Mouse (Mus musculus) lung, postnatal 36 days (tissue): Measurements from ENCODE around the gene Tanc1.
"Not testable (repeated sequence)": the region's sequence is repeated elsewhere in the genome, so short reads cannot be mapped to it uniquely, and the experiment has no call there.

ENCODE experiments used
- DNase-seq: peaks from one replicate; pipeline ENCODE4 v3.0.0; 2022; ENCODE audit warnings: mixed read lengths

The Tanc1 gene

DNA sequence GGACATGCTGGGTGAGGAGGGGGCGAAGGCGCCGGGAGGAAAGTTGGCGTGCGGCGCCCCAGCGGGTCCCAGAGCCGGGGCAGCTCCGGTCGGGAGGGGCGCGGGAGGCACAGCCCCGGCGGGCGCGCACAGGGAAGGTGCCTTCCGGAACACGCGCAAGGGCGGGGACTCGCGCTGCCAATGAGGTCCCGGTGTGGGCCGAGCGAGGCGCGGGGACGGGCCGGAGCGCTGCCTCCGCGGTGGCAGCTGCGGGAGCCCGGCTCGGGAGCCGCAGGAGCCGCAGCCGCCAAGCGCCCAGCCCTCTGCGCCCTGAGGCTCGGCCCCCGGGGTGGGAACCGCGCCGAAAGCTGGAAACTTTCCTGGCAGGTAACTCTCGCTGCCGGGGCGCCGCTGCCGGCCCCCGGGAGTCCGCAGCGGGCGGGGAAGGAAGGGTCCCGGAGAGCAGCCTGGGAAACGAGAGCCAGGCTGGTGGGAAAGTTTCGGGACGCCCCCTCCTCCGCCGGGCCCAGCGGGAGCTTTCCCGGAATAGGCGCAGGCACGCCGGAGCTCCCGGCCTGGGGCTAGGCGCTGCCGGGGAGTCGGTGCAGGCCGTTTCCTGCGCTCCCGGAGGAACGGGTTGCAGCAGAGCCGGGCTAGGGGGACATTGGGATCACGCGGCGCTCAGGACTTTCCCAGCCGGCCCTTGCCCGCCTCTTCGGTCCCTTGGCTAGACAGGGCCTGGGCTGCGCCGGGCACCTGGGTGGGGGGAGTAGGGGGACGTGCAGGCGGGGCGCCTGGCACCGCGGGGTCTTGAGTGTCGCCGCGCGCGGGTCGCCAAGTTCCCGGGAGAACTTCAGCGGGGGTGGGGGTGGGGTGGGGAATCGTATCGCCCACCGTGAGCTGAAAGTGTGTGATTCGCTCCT lies at the start of gene Tanc1:
Tanc1 (plus strand) TSS at position 212 of the 902 bp plus-strand sequence.
- peak; percentile 94 for DNase-seq

DNA sequence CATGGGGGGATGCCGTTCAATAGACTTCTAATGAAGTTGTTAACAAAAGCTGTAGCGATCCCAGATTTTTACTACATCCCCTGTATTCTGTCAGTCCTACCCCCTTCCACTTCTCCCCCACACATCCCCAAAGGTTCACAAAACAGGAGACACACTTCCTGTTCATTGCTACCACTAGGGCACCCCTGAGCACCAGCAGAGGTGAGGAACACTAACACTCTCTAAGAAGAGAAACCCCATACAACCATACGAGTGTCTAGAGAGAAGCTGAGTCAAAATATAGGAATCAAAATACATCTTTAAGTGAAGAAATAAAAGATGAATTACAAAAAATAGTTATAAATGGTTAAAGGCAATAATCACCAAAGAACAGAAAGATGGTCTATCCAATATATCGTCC lies 49.6 kb upstream of the Tanc1 start:
- DNase-seq, result no peak

DNA sequence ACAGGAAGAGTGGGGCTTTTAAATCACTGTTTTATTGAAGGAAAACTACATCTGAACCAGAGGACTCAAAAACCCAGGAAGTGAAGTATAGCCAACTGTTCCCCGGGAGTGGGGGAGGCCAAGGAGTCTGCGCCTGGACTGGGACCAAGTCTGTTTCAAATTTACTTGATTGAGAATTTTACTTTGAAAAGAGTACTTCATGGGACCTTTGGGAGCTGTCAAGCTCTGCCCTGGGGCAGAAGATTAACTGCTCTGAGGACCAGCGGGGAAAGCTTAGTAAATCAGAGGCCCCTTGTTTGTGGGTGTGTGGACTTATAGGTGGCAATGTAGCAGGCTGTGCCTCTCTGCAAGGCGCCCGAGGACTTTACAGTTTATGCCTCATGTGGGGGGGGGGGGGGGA lies 49.1 kb upstream of the Tanc1 start:
- no peak for DNase-seq

DNA sequence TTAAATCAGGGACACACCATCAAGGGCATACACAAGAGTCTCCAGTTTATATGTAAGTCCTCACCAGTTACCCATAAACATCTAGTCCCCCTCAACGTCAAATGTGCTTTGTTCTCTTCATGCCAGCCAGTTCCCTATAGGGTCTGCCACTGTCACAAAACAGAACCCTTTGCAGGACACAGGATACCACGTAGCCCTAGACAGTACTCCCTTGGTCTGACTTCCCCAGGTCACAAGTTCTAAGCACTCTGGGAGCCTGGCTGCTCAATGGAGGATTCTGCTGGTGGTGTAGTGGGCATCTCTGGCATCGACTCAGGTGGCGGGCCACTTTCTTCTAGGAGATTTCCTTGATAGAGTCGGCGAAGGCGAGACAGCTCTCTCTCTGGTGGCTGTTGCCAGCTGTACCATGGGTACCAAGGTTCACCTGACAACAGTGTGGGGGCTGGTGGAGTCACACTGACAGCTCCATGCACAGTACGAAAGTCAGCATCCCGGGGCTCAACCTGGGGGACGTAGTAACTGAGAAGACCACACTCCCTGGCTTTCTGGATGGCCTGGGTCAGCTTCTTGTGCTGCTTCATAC lies 47.7 kb upstream of the Tanc1 start:
- DNase-seq, result not testable (repeated sequence)

DNA sequence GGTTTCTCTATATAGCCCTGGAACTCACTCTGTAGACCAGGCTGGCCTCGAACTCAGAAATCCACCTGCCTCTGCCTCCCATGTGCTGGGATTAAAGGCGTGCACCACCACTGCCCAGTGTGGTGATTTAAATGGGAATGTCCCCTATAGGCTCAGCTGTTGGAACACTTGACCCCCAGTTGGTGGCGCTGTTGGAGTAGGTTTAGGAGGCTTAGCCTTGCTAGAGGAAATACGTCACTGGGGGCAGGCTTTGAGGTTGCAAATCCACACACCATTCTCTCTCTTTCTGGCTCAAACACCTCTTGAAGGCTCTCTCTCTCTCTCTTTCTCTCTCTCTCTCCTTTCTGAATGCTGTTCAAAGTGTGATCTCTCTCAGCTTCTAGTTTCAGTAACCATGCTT lies 46.9 kb upstream of the Tanc1 start:
- DNase-seq, result no peak

DNA sequence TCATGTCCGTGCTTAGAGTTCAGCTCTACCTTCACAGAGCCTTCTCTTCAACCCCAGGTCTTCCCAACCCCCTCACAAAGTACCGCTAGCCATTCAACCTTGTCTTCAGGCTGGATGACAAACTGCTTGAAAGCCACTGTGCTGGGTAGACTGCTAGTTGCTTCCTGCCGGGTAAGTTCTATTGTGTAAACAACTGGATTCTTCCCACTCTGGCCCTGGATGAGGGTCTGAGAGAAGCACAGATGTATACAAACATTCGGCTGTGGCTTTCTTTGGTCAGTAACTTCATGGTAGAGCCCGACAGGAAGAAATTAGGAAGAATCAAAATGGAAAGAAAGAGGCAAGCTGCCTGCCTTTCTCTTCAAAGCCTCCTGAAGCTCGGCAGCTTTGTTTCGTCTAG lies 30.9 kb upstream of the Tanc1 start:
- no peak for DNase-seq

DNA sequence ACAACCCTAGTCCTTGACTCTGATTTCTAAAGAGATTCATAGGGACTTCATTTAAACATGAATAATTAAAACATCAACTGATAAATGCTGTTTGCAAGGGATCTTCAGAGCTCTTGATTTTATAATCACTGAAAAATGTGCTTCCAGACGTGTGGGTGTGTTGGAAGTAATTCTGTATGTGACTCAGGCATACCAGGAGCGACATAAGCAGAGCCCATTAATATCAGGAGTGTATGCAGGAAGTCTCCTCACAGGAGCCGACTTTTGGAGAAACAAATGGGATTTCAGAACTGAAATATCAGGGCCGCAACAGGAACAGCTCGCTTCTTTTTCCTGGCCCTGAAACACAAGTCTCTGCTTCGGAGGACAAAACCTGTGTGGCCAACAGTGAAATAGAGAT lies 27.9 kb upstream of the Tanc1 start:
- DNase-seq, result no peak

DNA sequence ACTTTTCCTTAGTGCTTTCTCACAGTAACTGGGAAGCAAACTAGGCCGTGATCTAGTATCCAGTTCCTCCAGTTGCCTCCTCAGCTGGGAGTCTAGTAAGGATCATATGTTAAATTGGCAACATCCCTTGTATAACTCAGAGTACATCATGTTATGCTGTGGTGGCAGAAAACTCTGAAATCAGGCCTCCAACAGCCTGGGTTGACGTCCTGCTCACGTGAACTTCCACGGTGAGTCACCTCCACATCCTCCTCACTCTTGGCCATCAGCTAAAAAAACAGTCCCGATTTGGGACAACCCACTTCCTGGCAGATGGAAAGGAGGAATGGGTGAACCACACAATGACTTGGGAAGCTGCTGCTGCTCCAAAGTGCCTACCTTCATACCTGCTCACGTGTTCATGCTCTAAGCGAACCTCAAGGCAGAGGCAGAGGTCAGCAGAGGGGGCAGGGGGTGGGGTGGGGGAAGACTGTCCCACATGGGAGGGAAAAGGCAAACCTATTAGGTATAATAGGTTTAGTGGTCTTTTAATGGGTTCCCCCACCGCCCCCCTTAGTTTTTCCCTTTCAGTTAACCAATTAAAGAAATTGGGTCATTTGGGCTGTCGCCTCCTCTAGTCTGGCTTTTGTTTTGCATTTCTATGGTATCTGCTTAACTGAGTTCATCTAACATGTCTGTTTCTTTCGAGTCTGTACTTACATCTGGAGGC lies 24.3 kb upstream of the Tanc1 start:
- DNase-seq, result no peak

DNA sequence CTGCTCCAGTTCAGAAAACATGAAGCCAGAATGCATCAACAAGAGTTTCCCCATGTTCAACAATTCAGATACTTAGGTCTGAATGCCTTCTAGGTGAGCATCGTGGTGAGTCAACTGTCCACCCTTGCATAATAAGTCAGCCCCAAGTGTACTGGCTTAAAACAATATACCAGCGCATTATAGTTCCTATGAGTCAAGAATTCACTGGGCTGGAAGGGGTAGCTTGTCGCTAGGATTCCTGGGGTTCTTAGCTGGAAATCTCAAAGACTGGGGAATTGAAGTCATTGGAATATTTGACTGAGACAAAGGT lies 23.8 kb upstream of the Tanc1 start:
- DNase-seq, result no peak

DNA sequence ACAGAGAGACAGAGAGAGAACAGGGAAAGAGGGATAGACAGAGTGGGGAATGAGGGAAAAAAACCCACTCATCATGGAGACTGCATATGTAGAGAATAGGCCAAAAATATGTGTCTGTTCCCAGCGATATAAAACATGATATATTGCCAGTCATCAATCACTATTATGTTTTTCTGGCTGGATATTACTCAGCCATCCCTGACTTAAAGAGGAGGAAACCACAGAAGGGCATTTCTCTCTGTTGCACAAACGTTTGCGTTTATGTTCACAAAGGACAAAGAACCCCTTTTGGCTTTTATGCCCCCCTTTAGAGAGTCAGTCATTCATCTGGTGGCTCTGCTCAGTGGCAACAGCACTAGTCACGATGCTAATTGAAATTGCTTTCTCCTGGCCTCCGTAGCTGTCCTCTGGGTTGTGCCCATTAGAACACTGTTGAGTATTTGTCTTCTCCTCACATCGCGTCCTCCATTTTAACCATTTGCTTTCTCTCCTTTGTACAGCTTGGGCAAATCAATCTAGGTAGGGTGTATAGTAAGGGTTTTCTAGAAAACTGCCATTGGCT lies 18.4 kb upstream of the Tanc1 start:
- no peak for DNase-seq

DNA sequence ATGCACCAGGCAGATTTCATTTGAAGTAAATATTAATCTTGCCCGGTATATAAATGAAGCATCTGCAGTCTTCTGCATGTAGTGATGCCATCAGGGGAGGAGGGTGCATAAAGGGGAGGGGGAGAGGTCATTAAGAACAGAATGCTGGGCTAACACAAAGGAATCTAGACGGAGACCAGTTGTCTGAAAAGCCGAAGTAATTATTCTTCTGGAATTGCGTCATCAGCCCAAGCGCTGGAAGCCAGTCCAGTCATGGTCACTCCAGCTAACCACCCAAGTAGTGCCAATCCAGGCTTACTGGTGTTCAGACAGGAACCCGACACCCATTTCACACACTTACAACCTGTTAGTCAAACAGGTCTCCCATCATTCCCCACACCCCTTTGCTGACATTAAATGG lies 17.7 kb upstream of the Tanc1 start:
- DNase-seq, result peak; percentile 16

DNA sequence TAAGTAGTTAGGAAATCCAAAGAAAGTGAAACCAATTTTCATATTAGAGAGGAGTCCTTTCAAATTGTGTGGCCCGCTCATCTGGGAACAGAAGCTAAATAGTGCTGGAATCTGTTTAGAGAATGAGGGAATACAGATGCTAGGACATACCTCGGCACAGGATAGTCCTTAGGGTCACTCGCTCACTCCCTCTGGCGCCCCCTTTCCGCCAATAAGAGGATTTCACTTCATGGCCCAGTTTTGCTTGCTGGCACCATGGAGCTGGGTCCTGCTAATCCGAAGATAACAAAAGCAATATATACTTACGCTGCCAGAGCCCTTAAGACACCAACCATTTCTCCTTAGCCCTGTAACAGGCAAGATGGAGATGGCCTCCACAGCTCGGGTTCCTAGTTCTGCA lies 15.3 kb upstream of the Tanc1 start:
- DNase-seq, result no peak

DNA sequence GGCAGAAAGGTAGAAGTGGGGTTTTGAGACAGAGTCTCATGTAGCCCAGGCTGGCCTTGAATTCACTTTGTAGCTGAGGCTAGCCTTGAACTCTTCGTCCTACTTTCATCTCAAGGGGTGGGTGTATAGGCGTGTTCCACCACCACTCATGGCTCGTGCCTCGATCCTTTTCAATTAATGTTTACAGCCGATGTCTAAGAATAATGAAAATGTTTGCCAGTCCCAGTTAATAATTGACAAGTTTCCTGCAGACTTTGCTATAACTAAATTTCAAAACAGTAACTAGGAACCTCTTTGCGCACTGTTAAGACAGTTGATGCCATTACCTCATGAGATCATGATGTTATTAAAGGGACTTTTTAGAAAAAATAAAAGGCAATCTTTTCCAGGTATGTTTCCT lies 13.6 kb upstream of the Tanc1 start:
- DNase-seq, result no peak

DNA sequence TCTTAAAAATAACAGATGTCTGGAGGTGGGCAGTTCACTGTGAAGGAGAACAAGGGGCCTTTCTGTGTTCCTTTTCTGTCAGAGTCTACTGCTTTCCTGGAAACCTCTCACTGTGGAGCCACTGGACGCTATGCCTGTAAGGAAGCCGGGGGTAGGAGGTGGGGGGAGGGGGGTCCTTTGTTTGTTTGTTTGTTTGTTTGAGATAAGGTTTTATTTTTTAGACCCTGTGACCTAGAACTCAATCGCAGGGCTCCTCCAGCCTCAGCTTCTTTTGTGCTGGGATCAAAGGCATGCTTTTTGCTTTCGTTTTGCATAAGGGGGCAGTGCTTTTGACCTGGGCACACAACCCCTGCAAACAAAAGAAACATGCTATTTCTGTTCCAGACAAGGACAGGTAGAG lies 12.9 kb upstream of the Tanc1 start:
- no peak for DNase-seq

DNA sequence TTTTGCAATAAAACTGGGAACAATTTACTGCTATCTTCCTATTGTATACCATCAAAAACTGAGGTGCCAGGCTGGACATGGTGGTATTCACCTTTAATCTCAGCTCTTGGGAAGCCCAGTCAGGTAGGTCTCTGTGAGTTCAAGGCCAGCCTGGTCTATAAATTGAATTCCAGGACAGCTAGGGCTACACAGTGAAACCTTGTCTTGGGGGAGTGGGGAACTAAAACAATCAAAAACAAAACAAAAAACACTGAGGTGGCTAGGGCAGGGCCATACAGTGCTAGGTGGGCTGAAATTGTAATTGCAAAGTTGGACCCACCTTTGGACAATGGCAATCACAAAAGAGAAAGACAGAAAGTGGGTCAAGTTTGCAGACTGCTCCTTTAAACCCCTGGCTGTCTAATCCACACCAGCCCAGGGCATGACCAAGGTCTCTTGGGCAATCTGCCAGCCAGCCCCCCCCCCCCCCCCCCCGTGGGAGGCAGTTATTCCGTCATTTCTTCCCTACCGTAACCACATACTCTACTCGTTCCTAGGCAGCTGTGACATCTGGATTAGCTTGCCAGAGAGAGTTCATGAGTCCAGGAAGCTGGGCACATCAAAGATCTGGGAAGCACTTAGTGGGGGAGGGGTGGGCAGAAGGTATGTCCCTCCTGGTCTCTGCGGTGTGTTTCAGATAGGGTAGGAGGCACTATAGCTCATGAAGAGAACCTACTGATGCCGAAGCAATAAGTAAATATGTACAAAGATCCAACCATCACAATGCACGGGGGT lies 12.3 kb upstream of the Tanc1 start:
- peak; percentile 19 for DNase-seq

DNA sequence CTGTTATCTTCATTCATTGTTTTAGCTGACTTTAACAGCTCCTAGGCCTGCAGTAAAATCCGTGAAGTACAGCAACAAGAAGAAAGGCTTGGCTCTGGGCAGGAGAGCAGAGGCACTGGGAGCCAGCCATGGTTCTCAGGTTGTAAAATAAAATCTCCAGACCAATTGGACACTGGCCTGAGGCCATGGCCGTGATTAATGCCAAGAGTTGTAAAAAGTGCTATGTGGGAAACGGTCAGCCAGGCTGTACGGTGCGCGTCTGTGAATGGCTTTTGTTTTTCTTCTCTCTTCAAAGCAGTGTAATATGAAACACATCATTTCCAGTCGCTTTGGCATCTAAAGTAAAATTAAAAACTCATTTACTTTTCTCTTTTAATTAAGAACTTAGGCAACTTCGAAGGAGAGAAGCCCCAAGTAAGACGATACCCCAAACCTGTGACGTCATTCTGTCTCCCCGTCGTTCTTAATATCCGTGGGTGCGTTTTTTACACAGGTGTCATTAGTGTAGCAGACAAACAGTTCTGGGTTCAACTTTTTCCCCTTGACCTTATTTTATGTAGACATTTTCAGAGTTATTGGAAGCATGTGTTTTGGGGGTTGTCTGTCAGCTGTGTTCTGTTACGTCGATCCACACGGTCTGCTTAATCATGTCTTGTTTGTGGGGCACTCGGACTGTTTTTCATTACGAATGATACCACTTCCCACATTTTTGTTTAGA lies 11.6 kb upstream of the Tanc1 start:
- DNase-seq, result peak; percentile 48

DNA sequence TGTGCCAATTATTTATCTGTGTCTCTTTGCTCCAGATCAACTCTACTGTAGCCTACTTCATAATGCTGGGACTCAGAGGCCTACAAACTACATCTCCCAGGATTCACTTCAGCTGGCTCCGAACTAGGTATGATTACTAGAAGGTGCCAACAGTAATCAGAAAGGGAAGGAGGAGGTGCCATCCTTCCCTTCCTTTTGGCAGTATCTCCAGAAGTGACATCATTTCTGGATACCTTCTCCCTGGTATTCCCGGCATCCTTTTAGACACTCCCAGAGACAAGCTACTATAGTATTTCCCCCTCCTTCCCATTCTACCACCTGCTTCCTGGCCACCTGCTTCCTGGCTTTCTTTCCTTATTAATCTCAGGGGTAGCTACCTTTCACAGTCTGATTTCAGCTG lies 10.9 kb upstream of the Tanc1 start:
- DNase-seq, result peak; percentile 16

DNA sequence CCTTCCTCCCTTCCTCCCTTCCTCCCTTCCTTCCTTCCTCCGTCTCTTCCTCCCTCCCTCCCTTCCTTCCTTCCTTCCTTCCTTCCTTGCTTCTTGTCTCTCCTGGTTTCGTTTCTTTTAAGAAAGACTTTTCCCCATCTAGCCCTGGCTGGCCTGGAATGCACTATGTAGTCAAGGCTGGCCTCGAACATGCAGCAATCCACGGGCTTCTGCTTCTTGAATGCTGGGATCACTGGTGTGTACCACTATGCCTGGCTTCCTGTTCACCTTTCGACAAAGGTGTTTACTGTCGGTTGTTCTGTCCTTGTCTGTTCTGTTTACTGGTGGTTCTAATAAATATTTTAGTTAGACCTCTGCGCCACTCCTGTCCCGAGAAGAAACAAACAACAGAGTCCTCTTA lies 10.4 kb upstream of the Tanc1 start:
- no peak for DNase-seq

DNA sequence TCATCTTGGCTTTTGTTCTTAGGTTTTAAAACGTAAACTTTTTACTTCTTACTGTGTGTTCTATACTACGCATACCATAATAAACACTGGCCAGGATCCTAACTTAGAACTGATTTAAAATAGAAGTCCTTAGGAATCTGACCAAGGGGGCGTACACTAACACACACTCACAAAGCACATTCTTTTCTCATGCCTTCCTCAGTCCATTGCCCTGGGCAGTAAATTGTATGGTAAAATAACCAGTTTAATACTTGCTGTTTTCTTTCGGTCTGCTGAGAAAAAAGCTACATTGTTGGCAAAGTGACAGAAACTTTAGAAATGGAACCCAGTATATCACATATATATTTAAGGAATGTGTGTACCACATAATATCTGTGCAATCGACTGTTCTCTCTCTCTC lies 2.9 kb upstream of the Tanc1 start:
- no peak for DNase-seq

DNA sequence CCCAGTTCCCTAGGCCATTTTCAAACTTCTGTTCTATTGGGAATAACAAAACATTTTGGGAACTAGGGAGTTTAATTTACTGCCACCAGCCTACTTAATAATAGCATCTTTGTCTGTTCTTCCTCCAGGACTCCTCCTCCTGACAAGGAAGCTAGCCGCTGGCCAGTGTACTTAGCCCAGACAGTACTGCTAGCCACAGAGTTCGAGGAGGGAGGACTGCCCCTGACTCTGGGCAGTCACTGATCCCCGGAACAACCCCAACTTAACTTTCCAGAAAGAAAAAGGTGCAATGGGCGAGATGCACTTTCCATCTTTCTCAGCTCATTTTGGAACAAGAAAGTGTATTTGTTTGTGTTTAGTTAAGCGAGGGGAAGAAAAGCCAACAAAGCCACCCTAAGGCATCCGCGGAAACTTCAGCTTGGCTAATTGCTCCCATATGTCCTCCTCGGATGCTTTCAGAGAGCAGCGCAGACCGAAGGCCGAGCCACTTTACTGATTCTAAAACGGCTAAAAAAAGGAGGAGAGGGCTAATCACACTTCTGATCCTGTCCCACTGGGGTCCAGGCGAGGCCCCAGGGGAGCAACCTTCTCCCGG lies 529 bp upstream of the Tanc1 start:
- no peak for DNase-seq

DNA sequence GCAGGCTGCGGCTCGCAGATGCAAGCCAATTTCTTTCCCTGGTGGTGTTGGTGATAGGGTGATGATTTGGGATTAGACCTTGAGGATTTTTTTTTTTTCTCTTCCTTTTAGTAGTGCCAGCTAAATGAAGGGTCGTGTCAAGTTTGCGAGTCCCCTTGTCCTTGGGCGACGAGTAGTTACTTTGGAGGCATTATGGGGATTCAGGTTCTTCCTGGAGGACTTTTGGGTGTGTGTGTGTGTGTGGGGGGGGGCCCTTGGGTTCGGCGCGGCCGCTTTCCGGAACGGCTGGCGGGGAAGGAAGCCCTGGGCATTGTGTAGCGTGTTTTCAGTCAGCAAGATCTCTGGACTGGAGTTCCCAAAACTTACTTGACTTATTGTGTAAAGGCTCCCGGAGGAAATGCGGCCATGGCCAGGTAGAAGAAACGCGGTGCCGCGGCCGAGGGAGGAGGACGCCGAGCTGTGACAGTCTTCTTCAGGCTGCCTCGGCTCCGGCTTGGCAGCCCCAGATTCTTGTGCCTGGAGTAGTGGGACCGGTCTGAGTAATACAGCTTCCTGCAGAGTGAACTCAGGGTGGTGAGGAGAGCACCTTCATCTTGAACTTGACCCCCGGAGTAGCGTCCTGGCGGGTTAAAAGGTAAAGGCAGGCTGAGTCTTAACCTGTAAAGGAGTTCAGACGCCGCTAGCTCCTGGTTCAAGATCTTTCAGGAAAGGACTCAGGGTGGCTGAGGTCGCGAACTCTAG lies 1.1 kb downstream of the Tanc1 start:
- DNase-seq, result peak; percentile 53
